Mouse (Mus musculus) kidney, adult 2 months (tissue): ENCODE data around the gene Catspere2. TPM values are rescaled to one million over a fixed set of nuclear protein-coding genes. Genes with fewer than 3 reads are reported as not detected.
"Not testable (repeated sequence)": the region's sequence is repeated elsewhere in the genome, so short reads cannot be mapped to it uniquely, and the experiment has no call there.

Experiments
- DNase-seq: peaks from one replicate; pipeline ENCODE4 v3.0.0; 2021
- H3K27ac ChIP-seq: fragments of 200-500 bp; 2 replicates; pipeline ENCODE4 v1.5.1; 2012; ENCODE audit warnings: low read depth, low read length, control low read depth, inconsistent platforms; ENCODE audit not compliant: insufficient read depth
- H3K27me3 ChIP-seq: fragments of 200-500 bp; replicated peaks from 2 replicates; pipeline ENCODE4 v1.6.1; 2012; ENCODE audit warnings: mild to moderate bottlenecking, moderate library complexity, low read length, inconsistent platforms; ENCODE audit not compliant: control insufficient read depth, insufficient read depth
- H3K36me3 ChIP-seq: fragments of 200-500 bp; 2 replicates; pipeline ENCODE4 v1.6.1; 2012; ENCODE audit warnings: mild to moderate bottlenecking, moderate library complexity, low read length, inconsistent platforms; ENCODE audit not compliant: control insufficient read depth, insufficient read depth
- H3K4me1 ChIP-seq: fragments of 200-500 bp; 2 replicates; pipeline ENCODE4 v1.6.1; 2011; ENCODE audit warnings: low read length; ENCODE audit not compliant: control insufficient read depth, insufficient read depth
- H3K4me3 ChIP-seq: fragments of 200-500 bp; 2 replicates; pipeline ENCODE4 v1.5.1; 2011; ENCODE audit warnings: mild to moderate bottlenecking, low read depth, low read length, control low read depth; ENCODE audit not compliant: insufficient read depth
- CTCF ChIP-seq: fragments of 200-500 bp; conservative IDR thresholded peaks from 2 replicates; pipeline ENCODE4 v1.5.1; 2011; ENCODE audit warnings: low read depth, mild to moderate bottlenecking, control low read depth, low read length, moderate library complexity, mixed read lengths; ENCODE audit not compliant: insufficient read depth, insufficient read length
- POLR2A ChIP-seq: fragments of 200-500 bp; IDR thresholded peaks from one replicate; pipeline ENCODE4 v1.6.1; 2011; ENCODE audit warnings: low read depth, low read length, control low read depth
- WGBS: fragments of 180-500 bp; shearing (Covaris S2); methylation state at CpG from one replicate; pipeline ENCODE4 v1.1.7; 2018; 5-methylcytosine and 5-hydroxymethylcytosine counted together
- polyA plus RNA-seq: library from polyadenylated mRNA; depleted of rRNA; stranded (reverse); fragments of >200 nt; gene quantifications from 2 replicates; pipeline ENCODE4 v1.2.3, GENCODE M21; 2012

Gene Catspere2
- polyA plus RNA-seq, 1 experiment = 0.58 TPM

GRCm38 (mm10) chr1:178134288-178134687 is 151.1 kb downstream of the Catspere2 start:
- DNase-seq = no peak
- TF ChIP-seq CTCF = no peak
- Histone ChIP-seq H3K4me3 (no peak overlapping the region), H3K27ac (no peak overlapping the region), H3K4me1 (no peaks in the 10 kb centered on the region), H3K27me3 (no peaks in the 10 kb centered on the region), H3K36me3 (no peaks in the 10 kb centered on the region)
- WGBS = 96% methylated on average over 12 of the region's 12 CpGs

- WGBS = 20% methylated on average over 2 of the region's 2 CpGs
- H3K36me3 ChIP-seq, H3K4me1 ChIP-seq, H3K27me3 ChIP-seq, H3K4me3 ChIP-seq, H3K27ac ChIP-seq: not testable (repeated sequence)
- 0 out of 2 replicates have a peak, but pooled peaks have one; percentile 3 for TF ChIP-seq CTCF
- peak; percentile 58 for DNase-seq
Observed at GRCm38 (mm10) chr1:178146513-178146912, 163.3 kb downstream of the Catspere2 start.

- H3K4me3 ChIP-seq, H3K27ac ChIP-seq, H3K4me1 ChIP-seq, H3K27me3 ChIP-seq, H3K36me3 ChIP-seq: not testable (repeated sequence)
- peak; percentile 8 for DNase-seq
- WGBS = 45% methylated on average over 4 of the region's 4 CpGs
Observed at GRCm38 (mm10) chr1:178146915-178147314, 163.7 kb downstream of the Catspere2 start.

DNA sequence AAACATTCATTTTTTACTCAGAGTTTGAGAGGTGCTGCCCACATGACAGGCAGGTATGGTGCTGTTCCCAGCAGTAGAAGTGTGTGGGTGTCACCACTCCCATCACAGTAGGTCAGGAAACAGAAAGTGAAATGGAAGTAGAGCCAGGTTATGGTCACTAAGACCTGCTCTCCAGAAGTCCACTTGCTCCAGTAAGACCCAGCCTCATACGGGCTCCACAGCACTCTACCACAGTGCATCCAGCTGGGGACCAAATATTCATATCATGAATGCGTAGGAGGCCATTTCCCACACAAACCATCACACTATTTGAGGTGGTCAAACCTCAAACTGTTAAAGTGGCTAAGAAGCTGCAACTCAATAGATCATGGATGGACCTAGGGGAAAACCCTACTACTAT is 199.0 kb downstream of the Catspere2 start:
- TF ChIP-seq POLR2A (no peak), CTCF (no peak)
- H3K4me1 ChIP-seq = no peaks in the 10 kb centered on the region

GRCm38 (mm10) chr1:178185591-178185990 is 202.4 kb downstream of the Catspere2 start:
- no peak overlapping the region for H3K27ac ChIP-seq
- TF ChIP-seq CTCF (no peak), POLR2A (no peak)
- no peaks in the 10 kb centered on the region for H3K27me3 ChIP-seq
- no peak overlapping the region for H3K4me3 ChIP-seq
- no peak for DNase-seq
- peaks cover 3% of the 10 kb centered on the region; the same call in 1 of the 2 replicates for H3K4me1 ChIP-seq
- no peaks in the 10 kb centered on the region for H3K36me3 ChIP-seq

More for the DNA sequence above, 199.0 kb downstream of the Catspere2 start:
- no peak overlapping the region for H3K4me3 ChIP-seq
- WGBS = 97% methylated on average over 2 of the region's 2 CpGs
- H3K27ac ChIP-seq = no peak overlapping the region
- DNase-seq = no peak
- no peaks in the 10 kb centered on the region for H3K27me3 ChIP-seq
- H3K36me3 ChIP-seq = no peaks in the 10 kb centered on the region

GRCm38 (mm10) chr1:178187216-178187791 is 204.1 kb downstream of the Catspere2 start, which contains the start of gene Desi2:
Desi2 (plus strand) TSS chr1:178187417.
- H3K27me3 ChIP-seq, H3K36me3 ChIP-seq, H3K4me1 ChIP-seq: not testable (repeated sequence)
- peak within 1 kb of the TSS; percentile 76 for H3K27ac ChIP-seq
- DNase-seq = peak; percentile 99
- peak within 1 kb of the TSS; percentile 80 for H3K4me3 ChIP-seq
- 1% methylated on average over 37 of the region's 37 CpGs for WGBS

- not testable (repeated sequence) for DNase-seq, H3K4me1 ChIP-seq, H3K27me3 ChIP-seq, H3K36me3 ChIP-seq
- H3K4me3 ChIP-seq = peak overlapping the region; percentile 80
- 0 out of 2 replicates have a peak, but pooled peaks have one; percentile 11 for TF ChIP-seq CTCF
- under 1% methylated on average over 28 of the region's 38 CpGs for WGBS
- peak overlapping the region; percentile 62 for H3K27ac ChIP-seq
Observed at GRCm38 (mm10) chr1:178187810-178188209, 204.6 kb downstream of the Catspere2 start.

DNA sequence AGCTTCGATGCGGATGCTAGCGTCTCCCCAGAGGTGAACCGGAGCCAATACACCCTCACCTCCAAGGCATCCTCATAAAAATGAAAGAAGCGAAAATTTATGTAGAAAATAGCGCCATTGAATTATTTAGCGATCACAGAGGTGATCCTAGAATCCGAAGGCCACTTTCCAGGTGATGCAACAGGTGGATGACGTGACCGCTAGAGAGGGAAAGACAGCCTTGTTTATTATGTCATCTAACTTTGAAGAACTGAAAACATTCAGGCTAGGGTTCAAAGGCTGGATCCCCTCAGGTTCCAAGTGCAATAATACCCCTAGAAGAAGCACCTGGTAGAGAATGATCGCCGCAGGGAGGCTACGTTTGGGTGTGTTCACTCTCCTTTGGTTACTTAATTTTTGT is 205.2 kb downstream of the Catspere2 start:
- 3% methylated on average over 13 of the region's 13 CpGs for WGBS
- H3K36me3 ChIP-seq = no peaks in the 10 kb centered on the region
- TF ChIP-seq POLR2A (no peak), CTCF (no peak)
- H3K27ac ChIP-seq = peak overlapping the region; percentile 20; the same call in 1 of the 2 replicates
- H3K27me3 ChIP-seq = no peaks in the 10 kb centered on the region
- H3K4me1 ChIP-seq = peaks cover 3% of the 10 kb centered on the region; the same call in 1 of the 2 replicates
- DNase-seq = peak; percentile 30
- H3K4me3 ChIP-seq = peak overlapping the region; percentile 57
